Mouse (Mus musculus): Measurements from ENCODE around the gene Ccdc141.

- TF ChIP-seq CTCF (IDR thresholded peaks at IDR 0.05; ENCODE audit: extremely low read depth, insufficient read length, insufficient replicate concordance, low read depth, low read length), result no peak
- no peak for TF ChIP-seq POLR2A (IDR thresholded peaks at IDR 0.05; ENCODE audit: low read depth, low read length)
These were observed 91.7 kb downstream of the Ccdc141 start for GRCm38 (mm10) chr2:77078746-77079145.
